Mouse (Mus musculus): ENCODE results near the gene Gsta3. TPM values are rescaled to one million over a fixed set of nuclear protein-coding genes. Genes with fewer than 3 reads are reported as not detected.

Gene Gsta3
- polyA plus RNA-seq, 1 experiment from 2014 or later, result 143 TPM

- ATAC-seq, result no peak
- H3K4me3 ChIP-seq (ENCODE audit: low read depth, low read length), result no peak overlapping the region
- peaks cover 8% of the 10 kb centered on the region for H3K4me1 ChIP-seq (ENCODE audit: insufficient read depth)
- 76% methylated on average over 2 of the region's 2 CpGs for WGBS (ENCODE audit: insufficient replicate concordance)
- TF ChIP-seq EP300 (IDR thresholded peaks at IDR 0.05; ENCODE audit: low read depth) (no peak), CTCF (IDR thresholded peaks at IDR 0.05; ENCODE audit: low read depth) (no peak)
- no peaks in the 10 kb centered on the region for H3K27me3 ChIP-seq (ENCODE audit: insufficient read depth, low read length)
- H3K36me3 ChIP-seq (replicated peaks; ENCODE audit: insufficient read depth, low read length), result no peaks in the 10 kb centered on the region
- H3K27ac ChIP-seq (ENCODE audit: low read depth), result no peak overlapping the region
- H3K4me2 ChIP-seq (ENCODE audit: low read depth, low read length), result no peak overlapping the region
- H3K9ac ChIP-seq (replicated peaks), result no peak overlapping the region
- no peak for DNase-seq
- H3K9me3 ChIP-seq (ENCODE audit: low read length), result no peaks in the 10 kb centered on the region
Observed at GRCm38 (mm10) chr1:21230376-21230775, 10.0 kb upstream of the Gsta3 start.

GRCm38 (mm10) chr1:21231744-21232464 is 8.5 kb upstream of the Gsta3 start:
- 56% methylated on average over 5 of the region's 5 CpGs for WGBS (ENCODE audit: insufficient replicate concordance)
- TF ChIP-seq EP300 (IDR thresholded peaks at IDR 0.05; ENCODE audit: low read depth), result peak; percentile 67
- TF ChIP-seq CTCF (IDR thresholded peaks at IDR 0.05; ENCODE audit: low read depth), result 0 out of 2 replicates have a peak, but pooled peaks have one; percentile 4
- ATAC-seq (peak; percentile 93), DNase-seq (peak; percentile 31)
- no peak overlapping the region for H3K4me2 ChIP-seq (ENCODE audit: low read depth, low read length)
- H3K27ac ChIP-seq (ENCODE audit: low read depth), result peak overlapping the region; percentile 76
- H3K4me3 ChIP-seq (ENCODE audit: low read depth, low read length), result no peak overlapping the region
- H3K9me3 ChIP-seq (ENCODE audit: low read length), result no peaks in the 10 kb centered on the region
- no peaks in the 10 kb centered on the region for H3K27me3 ChIP-seq (ENCODE audit: insufficient read depth, low read length)
- H3K9ac ChIP-seq (replicated peaks), result no peak overlapping the region
- peaks cover 8% of the 10 kb centered on the region for H3K4me1 ChIP-seq (ENCODE audit: insufficient read depth)
- no peaks in the 10 kb centered on the region for H3K36me3 ChIP-seq (replicated peaks; ENCODE audit: insufficient read depth, low read length)

- 55% methylated on average over 1 of the region's 1 CpGs for WGBS (ENCODE audit: insufficient replicate concordance)
- H3K27ac ChIP-seq (ENCODE audit: low read depth), result peak overlapping the region; percentile 76
- no peak for ATAC-seq
Observed at GRCm38 (mm10) chr1:21232516-21232915, 7.9 kb upstream of the Gsta3 start.

GRCm38 (mm10) chr1:21235359-21235758 is 5.0 kb upstream of the Gsta3 start:
- Histone ChIP-seq H3K27ac (ENCODE audit: low read depth) (no peak overlapping the region), H3K4me1 (ENCODE audit: insufficient read depth) (peaks cover 11% of the 10 kb centered on the region), H3K36me3 (replicated peaks; ENCODE audit: insufficient read depth, low read length) (no peaks in the 10 kb centered on the region), H3K9me3 (ENCODE audit: low read length) (no peaks in the 10 kb centered on the region), H3K4me2 (ENCODE audit: low read depth, low read length) (no peak overlapping the region), H3K27me3 (ENCODE audit: insufficient read depth, low read length) (no peaks in the 10 kb centered on the region), H3K4me3 (ENCODE audit: low read depth, low read length) (no peak overlapping the region), H3K9ac (replicated peaks) (no peak overlapping the region)
- WGBS (ENCODE audit: insufficient replicate concordance), result 89% methylated on average over 6 of the region's 6 CpGs
- ATAC-seq (no peak), DNase-seq (no peak)
- TF ChIP-seq CTCF (IDR thresholded peaks at IDR 0.05; ENCODE audit: low read depth) (no peak), EP300 (IDR thresholded peaks at IDR 0.05; ENCODE audit: low read depth) (no peak)

More at GRCm38 (mm10) chr1:21232516-21232915, 7.9 kb upstream of the Gsta3 start:
- no peak overlapping the region for H3K4me2 ChIP-seq (ENCODE audit: low read depth, low read length)
- no peaks in the 10 kb centered on the region for H3K9me3 ChIP-seq (ENCODE audit: low read length)
- H3K27me3 ChIP-seq (ENCODE audit: insufficient read depth, low read length), result no peaks in the 10 kb centered on the region
- H3K9ac ChIP-seq (replicated peaks), result no peak overlapping the region
- no peak overlapping the region for H3K4me3 ChIP-seq (ENCODE audit: low read depth, low read length)
- H3K36me3 ChIP-seq (replicated peaks; ENCODE audit: insufficient read depth, low read length), result no peaks in the 10 kb centered on the region
- no peak for TF ChIP-seq EP300 (IDR thresholded peaks at IDR 0.05; ENCODE audit: low read depth)
- no peak for TF ChIP-seq CTCF (IDR thresholded peaks at IDR 0.05; ENCODE audit: low read depth)
- no peak for DNase-seq
- H3K4me1 ChIP-seq (ENCODE audit: insufficient read depth), result peaks cover 8% of the 10 kb centered on the region

GRCm38 (mm10) chr1:21241096-21241495 is 707 bp downstream of the Gsta3 start:
- H3K36me3 ChIP-seq (replicated peaks; ENCODE audit: insufficient read depth, low read length), result no peaks in the 10 kb centered on the region
- ATAC-seq (no peak), DNase-seq (no peak)
- H3K4me2 ChIP-seq (ENCODE audit: low read depth, low read length), result peak overlapping the region; percentile 65
- H3K27me3 ChIP-seq (ENCODE audit: insufficient read depth, low read length), result no peaks in the 10 kb centered on the region
- no peak for TF ChIP-seq CTCF (IDR thresholded peaks at IDR 0.05; ENCODE audit: low read depth)
- no peak for TF ChIP-seq EP300 (IDR thresholded peaks at IDR 0.05; ENCODE audit: low read depth)
- WGBS (ENCODE audit: insufficient replicate concordance), result 53% methylated on average over 1 of the region's 1 CpGs
- H3K4me3 ChIP-seq (ENCODE audit: low read depth, low read length), result peak overlapping the region; percentile 36
- H3K27ac ChIP-seq (ENCODE audit: low read depth), result peak overlapping the region; percentile 75
- H3K4me1 ChIP-seq (ENCODE audit: insufficient read depth), result peaks cover 8% of the 10 kb centered on the region
- H3K9ac ChIP-seq (replicated peaks), result peak overlapping the region; percentile 51
- no peaks in the 10 kb centered on the region for H3K9me3 ChIP-seq (ENCODE audit: low read length)

GRCm38 (mm10) chr1:21244290-21244960 is 4.0 kb downstream of the Gsta3 start:
- Histone ChIP-seq H3K27me3 (ENCODE audit: insufficient read depth, low read length) (no peaks in the 10 kb centered on the region), H3K4me1 (ENCODE audit: insufficient read depth) (peaks cover 8% of the 10 kb centered on the region), H3K9ac (replicated peaks) (no peak overlapping the region), H3K36me3 (replicated peaks; ENCODE audit: insufficient read depth, low read length) (no peaks in the 10 kb centered on the region), H3K27ac (ENCODE audit: low read depth) (no peak overlapping the region), H3K9me3 (ENCODE audit: low read length) (no peaks in the 10 kb centered on the region), H3K4me2 (ENCODE audit: low read depth, low read length) (peak overlapping the region; percentile 65), H3K4me3 (ENCODE audit: low read depth, low read length) (no peak overlapping the region)
- WGBS (ENCODE audit: insufficient replicate concordance), result 48% methylated on average over 4 of the region's 4 CpGs
- ATAC-seq (no peak), DNase-seq (no peak)
- no peak for TF ChIP-seq EP300 (IDR thresholded peaks at IDR 0.05; ENCODE audit: low read depth)

Data from liver, postnatal 0 days (tissue).